In genomic region chr13:49480057-49480456, GRCm38 (mm10) we compare ENCODE assay signal across 8 mouse cellular contexts. TPM values are rescaled to one million over a fixed set of nuclear protein-coding genes. Genes with fewer than 3 reads are reported as not detected.
DNase-seq lines count a peak whose midpoint lies in the region; ATAC-seq lines count a peak whose summit lies in the region.
"Had no signal": no experiment of that assay in that cellular context is flagged by ENCODE, and none has a peak within 500 bp of the region (broad histone marks: within the 10 kb centered on the region; RNA-seq: fewer than 3 reads in every experiment).

No protein-coding gene starts in this region.

- no peaks in the 10 kb centered on the region for H3K36me3 ChIP-seq in midbrain, embryonic 14.5 days (ENCODE audit: control insufficient read depth, insufficient read depth, low read length)
- no peaks in the 10 kb centered on the region for H3K36me3 ChIP-seq in midbrain, embryonic 10.5 days
- no peaks in the 10 kb centered on the region for H3K36me3 ChIP-seq in stomach, embryonic 14.5 days (ENCODE audit: control insufficient read depth, insufficient read depth, low read length)

- H3K27me3 ChIP-seq in midbrain, embryonic 14.5 days (ENCODE audit: control insufficient read depth, insufficient read depth, low read length): no peaks in the 10 kb centered on the region
- no peaks in the 10 kb centered on the region for H3K27me3 ChIP-seq in midbrain, embryonic 10.5 days (ENCODE audit: low read depth, poor library complexity, severe bottlenecking)
- no peaks in the 10 kb centered on the region for H3K27me3 ChIP-seq in stomach, embryonic 14.5 days (ENCODE audit: control insufficient read depth, insufficient read depth, low read length)

- peak; percentile 49 for DNase-seq in midbrain, embryonic 14.5 days
- DNase-seq in midbrain, embryonic 10.5 days (ENCODE audit: low spot score): no peak
- DNase-seq in cerebellum, adult 11 months: peak; percentile 31
- peak; percentile 68 for DNase-seq in gastrocnemius, postnatal 10 days
- DNase-seq in kidney, postnatal 10 days: peak; percentile 72
- DNase-seq in c-Kit-positive CD71-positive TER-119-positive erythroid progenitor cells, embryonic 14.5 days (ENCODE audit: low spot score): no peak

- no peaks in the 10 kb centered on the region for H3K4me1 ChIP-seq in midbrain, embryonic 14.5 days (ENCODE audit: control insufficient read depth, insufficient read depth, low read length)
- no peaks in the 10 kb centered on the region for H3K4me1 ChIP-seq in midbrain, embryonic 10.5 days
- H3K4me1 ChIP-seq in stomach, embryonic 14.5 days (ENCODE audit: control insufficient read depth, insufficient read depth, low read length): peaks cover 18% of the 10 kb centered on the region; the same call in 1 of the 2 replicates

- ATAC-seq in midbrain, embryonic 14.5 days (ENCODE audit: low FRiP score, low TSS enrichment): no peak
- peak; percentile 78; the same call in 1 of the 2 replicates for ATAC-seq in stomach, embryonic 14.5 days (ENCODE audit: insufficient number of reproducible peaks, insufficient read depth, low FRiP score, low read depth)

- H3K4me2 ChIP-seq in midbrain, embryonic 14.5 days (ENCODE audit: low read length): no peak overlapping the region
- no peak overlapping the region for H3K4me2 ChIP-seq in stomach, embryonic 14.5 days (replicated peaks; ENCODE audit: low read depth, low read length)

- H3K9me3 ChIP-seq in midbrain, embryonic 14.5 days (ENCODE audit: control insufficient read depth, low read length): no peaks in the 10 kb centered on the region
- H3K9me3 ChIP-seq in midbrain, embryonic 10.5 days (replicated peaks): no peaks in the 10 kb centered on the region
- H3K9me3 ChIP-seq in stomach, embryonic 14.5 days (ENCODE audit: control insufficient read depth, low read depth, low read length): no peaks in the 10 kb centered on the region

- H3K9ac ChIP-seq in midbrain, embryonic 14.5 days (replicated peaks; ENCODE audit: low read length): no peak overlapping the region
- H3K9ac ChIP-seq in stomach, embryonic 14.5 days (replicated peaks; ENCODE audit: low read depth, low read length): no peak overlapping the region

- H3K4me3 ChIP-seq in midbrain, embryonic 14.5 days (replicated peaks; ENCODE audit: low read depth, low read length): no peak overlapping the region
- H3K4me3 ChIP-seq in midbrain, embryonic 10.5 days: no peak overlapping the region
- no peak overlapping the region for H3K4me3 ChIP-seq in stomach, embryonic 14.5 days (ENCODE audit: low read depth, low read length)

- 88% methylated on average over 2 of the region's 2 CpGs for WGBS in midbrain, embryonic 14.5 days
- 83% methylated on average over 2 of the region's 2 CpGs for WGBS in midbrain, embryonic 10.5 days
- 54% methylated on average over 2 of the region's 2 CpGs for WGBS in stomach, embryonic 14.5 days

- no peak overlapping the region for H3K27ac ChIP-seq in midbrain, embryonic 14.5 days (replicated peaks; ENCODE audit: low read depth, low read length)
- no peak overlapping the region for H3K27ac ChIP-seq in midbrain, embryonic 10.5 days (replicated peaks)
- peak overlapping the region; percentile 80; the same call in 1 of the 2 replicates for H3K27ac ChIP-seq in stomach, embryonic 14.5 days (ENCODE audit: low read length)

RNA-seq across cellular contexts. Expression of gene Tes3-ps, which starts 13.1 kb away (rescaled TPM):
- 0.53 and 0.78 TPM in 2 replicates for polyA plus RNA-seq in midbrain, embryonic 14.5 days (2014; fragmentation: Nextera tagmentation; extraction: Ambion mirVana)
- 1.2 and 1.6 TPM in 2 replicates for polyA plus RNA-seq in midbrain, embryonic 10.5 days (2016; fragmentation: Nextera tagmentation; extraction: Ambion mirVana)
- total RNA-seq in gastrocnemius, postnatal 10 days (2021): 1 to 10 TPM; 1.4 to 1.5 TPM
- polyA plus RNA-seq in stomach, embryonic 14.5 days (2014; fragmentation: Nextera tagmentation; extraction: Ambion mirVana): 1.2 and 1.7 TPM in 2 replicates

RNA-seq across cellular contexts. Expression of gene Ecm2, which starts 24.6 kb away (rescaled TPM):
- polyA plus RNA-seq in midbrain, embryonic 14.5 days (2014; fragmentation: Nextera tagmentation; extraction: Ambion mirVana): 0.97 and 1.2 TPM in 2 replicates
- polyA plus RNA-seq in midbrain, embryonic 10.5 days (2016; fragmentation: Nextera tagmentation; extraction: Ambion mirVana): 0.53 and 0.97 TPM in 2 replicates
- 10 to 100 TPM; 17.8 TPM for total RNA-seq in gastrocnemius, postnatal 10 days (2021)
- 0.57 and 0.88 TPM in 2 replicates for polyA plus RNA-seq in stomach, embryonic 14.5 days (2014; fragmentation: Nextera tagmentation; extraction: Ambion mirVana)
- total RNA-seq: neutrophil, adult 5-6 weeks had no signal

RNA-seq across cellular contexts. Expression of gene Ippk, which starts 59.0 kb away (rescaled TPM):
- polyA plus RNA-seq in midbrain, embryonic 14.5 days (2014; fragmentation: Nextera tagmentation; extraction: Ambion mirVana): 11.3 and 15.7 TPM in 2 replicates
- polyA plus RNA-seq in midbrain, embryonic 10.5 days (2016; fragmentation: Nextera tagmentation; extraction: Ambion mirVana): 18.5 and 20.3 TPM in 2 replicates
- 1 to 10 TPM; 5.7 to 6.3 TPM for total RNA-seq in gastrocnemius, postnatal 10 days (2021)
- 16.3 and 17.8 TPM in 2 replicates for polyA plus RNA-seq in stomach, embryonic 14.5 days (2014; fragmentation: Nextera tagmentation; extraction: Ambion mirVana)

Comparison
In these comparisons a context has a peak if more than half of its experiments do, and no peak if none do; other contexts are left out.
1. DNase-seq: peak in midbrain, embryonic 14.5 days (single experiment), cerebellum, adult 11 months (single experiment), gastrocnemius, postnatal 10 days (single experiment) and kidney, postnatal 10 days (single experiment); none in midbrain, embryonic 10.5 days (single experiment) and c-Kit-positive CD71-positive TER-119-positive erythroid progenitor cells, embryonic 14.5 days (single experiment).